Mouse (Mus musculus) cortical plate, adult 2 months (tissue): ENCODE data around the gene M1ap.

Source experiments
- CTCF ChIP-seq: fragments of 200-500 bp; IDR thresholded peaks from 2 replicates; pipeline ENCODE4 v1.5.1; 2011; ENCODE audit warnings: mild to moderate bottlenecking, control low read depth, low read length; ENCODE audit not compliant: insufficient read depth; ENCODE audit errors: extremely low read depth
- POLR2A ChIP-seq: fragments of 200-500 bp; IDR thresholded peaks from 2 replicates; pipeline ENCODE4 v1.6.1; 2011; ENCODE audit warnings: mild to moderate bottlenecking, low read length, control low read depth; ENCODE audit not compliant: insufficient read depth; ENCODE audit errors: extremely low read depth

- no peak for TF ChIP-seq POLR2A
- TF ChIP-seq CTCF = no peak
Measured at GRCm38 (mm10) chr6:82898227-82898626, 48.5 kb upstream of the M1ap start.
